Mouse (Mus musculus): ENCODE data around the gene Zfp606. TPM values are rescaled to one million over a fixed set of nuclear protein-coding genes. Genes with fewer than 3 reads are reported as not detected.

The Zfp606 gene
- polyA plus RNA-seq, 1 experiment from 2014 or later, result 11.6 TPM

Other genes with a start within 250 kb of the Zfp606 start
- gene Vmn1r81, start 210.0 kb upstream of the Zfp606 start, polyA plus RNA-seq (2014; fragmentation: Nextera tagmentation; extraction: Ambion mirVana), result not detected in 2 replicates
- not detected in 2 replicates for gene Vmn1r82, start 177.9 kb upstream of the Zfp606 start, polyA plus RNA-seq (2014; fragmentation: Nextera tagmentation; extraction: Ambion mirVana)
- not detected in 2 replicates for gene Vmn1r83, start 148.8 kb upstream of the Zfp606 start, polyA plus RNA-seq (2014; fragmentation: Nextera tagmentation; extraction: Ambion mirVana)
- gene Vmn1r84, start 109.0 kb upstream of the Zfp606 start, polyA plus RNA-seq (2014; fragmentation: Nextera tagmentation; extraction: Ambion mirVana), result not detected in 2 replicates
- 1.8 and 2.4 TPM in 2 replicates for gene Zfp551, start 55.5 kb upstream of the Zfp606 start, polyA plus RNA-seq (2014; fragmentation: Nextera tagmentation; extraction: Ambion mirVana)
- not detected in 2 replicates for gene 2900092C05Rik, start 34.2 kb downstream of the Zfp606 start, polyA plus RNA-seq (2014; fragmentation: Nextera tagmentation; extraction: Ambion mirVana)
- gene Vmn2r53, start 130.5 kb downstream of the Zfp606 start, polyA plus RNA-seq (2014; fragmentation: Nextera tagmentation; extraction: Ambion mirVana), result not detected in 2 replicates
- gene Vmn2r54, start 162.0 kb downstream of the Zfp606 start, polyA plus RNA-seq (2014; fragmentation: Nextera tagmentation; extraction: Ambion mirVana), result not detected in 2 replicates
- gene Vmn2r55, start 206.7 kb downstream of the Zfp606 start, polyA plus RNA-seq (2014; fragmentation: Nextera tagmentation; extraction: Ambion mirVana), result not detected in 2 replicates